Mouse (Mus musculus) bone marrow macrophage, adult 2 months (primary cell): ENCODE results near the gene Wipf2.

ENCODE experiments used
- CTCF ChIP-seq: IDR thresholded peaks from 2 replicates; pipeline ENCODE4 v1.5.1; 2012; ENCODE audit warnings: low read depth, mild to moderate bottlenecking, low read length, moderate library complexity
- POLR2A ChIP-seq: IDR thresholded peaks from 2 replicates; pipeline ENCODE4 v1.6.1; 2012; ENCODE audit warnings: mild to moderate bottlenecking, low read depth, low read length, borderline replicate concordance

DNA sequence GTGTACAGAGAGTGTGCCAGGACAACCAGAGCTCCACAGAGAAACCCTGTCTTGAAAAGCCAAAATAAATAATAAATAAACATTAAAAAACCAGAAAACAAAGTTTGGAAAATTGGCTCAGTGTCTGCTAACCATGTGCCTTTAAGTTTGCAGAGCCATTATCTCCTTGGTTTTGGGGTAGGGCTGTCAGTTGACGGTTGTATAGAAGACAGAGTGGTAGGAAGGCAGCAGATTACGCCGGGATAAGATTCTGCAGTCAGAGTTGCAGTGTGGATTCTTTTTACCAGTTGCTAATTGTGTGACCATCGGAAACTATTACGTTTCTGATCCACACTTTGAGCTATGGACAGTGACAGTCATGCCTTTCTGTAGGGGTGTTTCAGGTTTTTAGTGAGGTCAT lies 26.5 kb downstream of the Wipf2 start:
- no peak for TF ChIP-seq CTCF
- TF ChIP-seq POLR2A: no peak
